Mouse (Mus musculus): ENCODE data around the gene Scap.

GRCm38 (mm10) chr9:110358341-110358740 lies 25.3 kb downstream of the Scap start:
- TF ChIP-seq CTCF (IDR thresholded peaks at IDR 0.05; ENCODE audit: low read depth, low read length), result no peak
- TF ChIP-seq GATA1 (IDR thresholded peaks at IDR 0.05; ENCODE audit: borderline replicate concordance, low read length), result no peak
- no peak for TF ChIP-seq TAL1 (conservative IDR thresholded peaks at IDR 0.05; ENCODE audit: low read depth, low read length)
- no peak for TF ChIP-seq POLR2AphosphoS5 (IDR thresholded peaks at IDR 0.05; ENCODE audit: insufficient replicate concordance, low read depth, low read length)

Measured in G1E (cell line).